Mouse (Mus musculus): ENCODE measurements around the gene Angptl1. TPM values are rescaled to one million over a fixed set of nuclear protein-coding genes. Genes with fewer than 3 reads are reported as not detected.

The Angptl1 gene
- total RNA-seq, 2 experiments from 2014 or later: 2.1 to 3.1 TPM

- no peak for DNase-seq
Observed at GRCm38 (mm10) chr1:156870616-156871015, 32.3 kb downstream of the Angptl1 start.

- DNase-seq: no peak
Observed at GRCm38 (mm10) chr1:156884782-156885181, 46.4 kb downstream of the Angptl1 start.

DNA sequence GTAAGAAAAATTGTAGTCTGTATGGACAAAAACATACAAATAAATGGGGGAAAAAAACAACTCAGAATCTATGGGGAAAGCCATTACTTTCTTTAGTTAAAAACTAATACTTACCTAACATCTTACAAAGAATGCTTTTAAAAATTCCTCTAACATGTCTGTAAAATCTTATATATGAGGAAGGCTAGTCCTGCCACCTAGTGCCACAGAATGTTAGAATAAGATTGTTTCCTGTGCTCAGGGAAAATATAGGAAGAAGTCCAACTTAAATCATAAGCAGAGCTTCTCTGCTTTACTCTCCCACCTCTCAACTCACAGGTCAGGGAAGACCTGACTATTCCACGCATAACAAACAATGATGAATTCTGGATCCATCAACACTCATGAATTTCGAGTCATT, 47.5 kb downstream of the Angptl1 start:
- DNase-seq: no peak

GRCm38 (mm10) chr1:156888830-156889229, 50.5 kb downstream of the Angptl1 start:
- no peak for DNase-seq

- DNase-seq: no peak
Observed at GRCm38 (mm10) chr1:156891561-156891960, 53.2 kb downstream of the Angptl1 start.

- DNase-seq: no peak
Observed at GRCm38 (mm10) chr1:156901689-156902088, 63.3 kb downstream of the Angptl1 start.

GRCm38 (mm10) chr1:156903899-156904298, 65.5 kb downstream of the Angptl1 start:
- no peak for DNase-seq

DNA sequence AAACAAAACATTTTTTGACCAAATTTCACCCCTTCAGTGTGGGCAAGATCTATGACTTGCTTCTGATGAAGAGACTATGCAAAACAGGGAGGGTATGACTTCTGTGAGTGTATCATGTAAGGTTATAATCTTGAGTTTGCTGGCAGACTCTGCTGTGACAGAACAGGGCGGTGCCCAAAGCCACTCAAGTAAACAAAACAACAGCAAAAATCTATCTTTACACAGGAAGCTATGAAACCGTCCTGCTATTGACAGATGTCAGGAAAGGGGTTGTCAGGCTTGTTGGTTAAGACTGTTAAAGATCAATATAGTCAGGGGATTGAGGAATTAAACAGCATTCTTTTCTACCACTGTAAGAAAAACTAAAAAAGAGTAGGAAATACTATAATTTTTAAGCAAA, 67.3 kb downstream of the Angptl1 start:
- no peak for DNase-seq

- no peak for DNase-seq
Observed at GRCm38 (mm10) chr1:156909265-156909664, 70.9 kb downstream of the Angptl1 start.

- no peak for DNase-seq
Observed at GRCm38 (mm10) chr1:156909866-156910265, 71.5 kb downstream of the Angptl1 start.

Other genes with a start within 250 kb of the Angptl1 start
- gene Tor3a, start 164.2 kb upstream of the Angptl1 start, total RNA-seq (2021): 1 to 10 TPM; 9.2 to 9.9 TPM
- gene Fam20b, start 119.5 kb upstream of the Angptl1 start, total RNA-seq (2021): 10 to 100 TPM; 59.9 to 61.3 TPM
- gene Ralgps2, start 101.1 kb downstream of the Angptl1 start, total RNA-seq (2021): 10 to 100 TPM in 1 of 2 experiments, 1 to 10 TPM in 1; 9.3 to 11.4 TPM